Mouse (Mus musculus) thymus, adult 2 months (tissue): ENCODE measurements around the gene 4921524J17Rik.

ENCODE experiments used
- CTCF ChIP-seq: fragments of 200-500 bp; IDR thresholded peaks from 2 replicates; pipeline ENCODE4 v1.5.1; 2012; ENCODE audit warnings: mild to moderate bottlenecking, control low read depth, low read length, moderate library complexity, borderline replicate concordance; ENCODE audit not compliant: control insufficient read depth, poor library complexity, insufficient read depth; ENCODE audit errors: extremely low read depth
- POLR2A ChIP-seq: fragments of 200-500 bp; IDR thresholded peaks from 2 replicates; pipeline ENCODE4 v1.6.1; 2012; ENCODE audit warnings: mild to moderate bottlenecking, low read length, control low read depth, moderate library complexity; ENCODE audit not compliant: control insufficient read depth, poor library complexity, insufficient read depth; ENCODE audit errors: extremely low read depth

DNA sequence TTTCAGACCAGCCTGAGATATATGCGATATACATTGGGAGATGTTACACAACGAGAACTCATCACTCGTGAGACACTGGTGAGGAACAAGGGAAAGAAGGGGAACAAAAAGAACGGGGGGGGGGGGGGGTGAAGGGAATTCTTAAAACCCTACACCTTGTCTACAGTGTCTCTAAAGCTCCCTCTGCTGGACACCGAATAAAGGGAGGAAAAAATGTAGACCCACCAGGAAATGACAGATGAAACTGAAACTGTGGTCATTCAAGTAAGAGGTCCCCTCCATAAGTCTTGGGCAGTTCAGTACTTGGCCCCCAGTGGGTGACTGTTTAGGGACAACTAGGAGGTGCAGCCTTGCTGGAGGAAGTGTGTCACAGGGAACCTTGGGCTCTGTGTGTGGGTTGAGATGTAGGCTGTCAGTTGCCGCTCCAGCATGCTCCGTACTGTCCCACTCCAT lies 24.6 kb downstream of the 4921524J17Rik start:
- TF ChIP-seq CTCF (no peak), POLR2A (no peak)
